Mouse (Mus musculus) mouse trophoblast stem cell (cell line): ENCODE results near the gene Ankrd34a.
"Not testable (repeated sequence)": the region's sequence is repeated elsewhere in the genome, so short reads cannot be mapped to it uniquely, and the experiment has no call there.

Source experiments
- in situ Hi-C, 2 experiments: fragments of 300-500 bp; cut with MseI, MboI; formaldehyde crosslinking; loops; 2 replicates in 1 of 2; 3 replicates in 1 of 2; pipeline ENCODE4 v1.15.1; 2025

Gene Ankrd34a

DNA sequence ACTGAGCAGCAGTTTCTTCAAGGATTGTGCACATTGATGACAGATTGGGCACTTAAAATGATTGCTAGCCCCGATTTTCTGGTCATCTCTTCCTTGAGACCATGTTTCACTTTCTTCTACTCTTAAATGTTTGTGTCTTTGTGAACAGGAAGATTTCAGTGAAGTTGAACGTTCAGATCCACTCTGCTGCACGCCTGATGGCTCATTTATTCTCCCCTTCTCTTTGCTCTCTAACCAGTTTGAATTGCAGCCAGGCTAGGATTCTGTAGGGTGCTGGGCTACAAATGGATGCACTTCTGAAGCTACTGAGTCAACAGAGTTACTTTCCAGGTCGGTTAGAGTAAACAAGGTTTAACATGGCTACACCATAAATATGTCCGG lies 6.3 kb downstream of the Ankrd34a start:
- in situ Hi-C loops: no loop called here

GRCm38 (mm10) chr3:96603311-96603710 lies 6.9 kb downstream of the Ankrd34a start:
- in situ Hi-C loops: no loop called here

DNA sequence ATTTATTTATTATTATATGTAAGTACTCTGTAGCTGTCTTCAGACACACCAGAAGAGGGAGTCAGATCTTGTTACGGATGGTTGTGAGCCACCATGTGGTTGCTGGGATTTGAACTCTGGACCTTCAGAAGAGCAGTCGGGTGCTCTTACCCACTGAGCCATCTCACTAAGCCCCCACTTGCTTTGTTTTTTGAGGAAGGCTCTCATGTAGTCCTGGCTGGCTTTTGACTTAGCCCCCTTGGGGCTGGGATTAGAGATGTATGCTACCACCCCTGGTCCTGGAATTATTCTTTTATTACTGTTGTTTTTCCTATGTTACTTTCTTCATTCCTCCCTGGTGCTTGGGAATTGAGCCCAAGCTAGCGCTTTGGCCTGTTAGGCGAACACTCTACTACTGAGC lies 9.6 kb downstream of the Ankrd34a start:
- in situ Hi-C loops: not testable (repeated sequence)

DNA sequence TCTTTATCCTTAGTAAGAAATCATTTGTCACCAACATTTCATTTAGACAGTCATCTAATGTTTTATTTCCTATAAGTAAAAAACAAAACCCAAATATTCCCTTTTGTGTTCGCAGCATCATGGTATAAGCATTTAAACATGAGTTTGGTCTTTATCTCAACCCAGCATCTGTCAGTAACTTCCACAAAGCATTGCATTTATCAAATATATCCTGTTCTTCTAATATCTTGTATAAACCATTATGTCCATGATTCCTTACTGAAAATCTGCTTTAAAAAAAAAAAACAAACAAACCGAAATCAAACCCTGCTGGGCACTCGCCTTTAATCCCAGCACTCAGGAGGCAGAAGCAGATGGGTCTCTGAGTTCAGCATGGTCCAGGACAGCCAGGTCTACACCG lies 10.2 kb downstream of the Ankrd34a start:
- in situ Hi-C loops: no loop called here

- in situ Hi-C loops: no loop called here
Observed at GRCm38 (mm10) chr3:96617941-96618340, 21.5 kb downstream of the Ankrd34a start.

GRCm38 (mm10) chr3:96623201-96623600 lies 26.8 kb downstream of the Ankrd34a start:
- in situ Hi-C loops: no loop called here

- in situ Hi-C loops: no loop called here
Observed at GRCm38 (mm10) chr3:96629729-96630600, 33.5 kb downstream of the Ankrd34a start, which contains the start of gene Rbm8a. Gene Rbm8a, plus strand, starts transcription at chr3:96629933.

- in situ Hi-C loops: no loop called here
Observed at GRCm38 (mm10) chr3:96632058-96632457, 35.6 kb downstream of the Ankrd34a start.

- in situ Hi-C loops: no loop called here
Observed at GRCm38 (mm10) chr3:96634015-96634414, 37.6 kb downstream of the Ankrd34a start.

- in situ Hi-C loops: no loop called here
Observed at GRCm38 (mm10) chr3:96634928-96635879, 38.8 kb downstream of the Ankrd34a start, which contains the start of the genes Pex11b and Gm42957. Gene Pex11b, plus strand, starts transcription at chr3:96635376. Gene Gm42957, plus strand, starts transcription at chr3:96635474.

GRCm38 (mm10) chr3:96635906-96636305 lies 39.5 kb downstream of the Ankrd34a start:
- in situ Hi-C loops: no loop called here

DNA sequence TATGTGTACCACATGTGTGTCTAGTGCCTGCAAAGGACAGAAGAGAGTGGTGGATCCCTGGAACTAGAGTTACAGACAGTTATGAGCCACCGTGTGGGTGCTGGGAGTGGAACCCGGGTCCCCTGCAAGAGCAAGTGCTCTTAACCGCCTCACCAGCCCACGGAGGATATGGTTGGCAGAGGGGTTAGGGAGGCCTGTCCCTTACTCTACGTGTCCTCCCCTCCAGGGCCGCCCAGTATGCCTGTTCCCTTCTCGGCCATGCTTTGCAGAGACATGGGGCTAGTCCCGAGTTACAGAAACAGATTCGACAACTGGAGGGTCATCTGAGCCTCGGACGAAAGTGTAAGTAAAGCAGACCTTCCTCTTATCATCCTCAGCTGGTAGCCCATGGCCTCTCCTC lies 40.0 kb downstream of the Ankrd34a start:
- in situ Hi-C loops: no loop called here

DNA sequence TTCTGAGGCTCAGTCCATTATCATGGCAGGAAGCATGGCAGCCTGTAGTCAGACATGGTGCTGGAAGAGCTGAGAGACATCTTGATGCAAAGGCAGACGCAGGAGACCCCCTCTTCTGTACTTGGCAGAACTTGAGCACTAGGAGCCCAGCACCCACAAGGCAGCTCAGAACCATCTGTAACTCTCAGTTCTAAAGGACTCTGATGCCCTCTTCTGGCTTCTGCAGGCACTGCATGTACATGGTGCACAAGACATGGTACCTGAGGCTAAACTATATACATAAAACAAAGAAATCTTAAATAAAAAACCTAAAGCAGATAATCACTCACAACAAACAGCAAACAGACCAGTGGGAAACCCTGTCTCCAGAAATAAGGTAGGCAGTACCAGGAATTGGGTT lies 42.8 kb downstream of the Ankrd34a start:
- in situ Hi-C loops: no loop called here

DNA sequence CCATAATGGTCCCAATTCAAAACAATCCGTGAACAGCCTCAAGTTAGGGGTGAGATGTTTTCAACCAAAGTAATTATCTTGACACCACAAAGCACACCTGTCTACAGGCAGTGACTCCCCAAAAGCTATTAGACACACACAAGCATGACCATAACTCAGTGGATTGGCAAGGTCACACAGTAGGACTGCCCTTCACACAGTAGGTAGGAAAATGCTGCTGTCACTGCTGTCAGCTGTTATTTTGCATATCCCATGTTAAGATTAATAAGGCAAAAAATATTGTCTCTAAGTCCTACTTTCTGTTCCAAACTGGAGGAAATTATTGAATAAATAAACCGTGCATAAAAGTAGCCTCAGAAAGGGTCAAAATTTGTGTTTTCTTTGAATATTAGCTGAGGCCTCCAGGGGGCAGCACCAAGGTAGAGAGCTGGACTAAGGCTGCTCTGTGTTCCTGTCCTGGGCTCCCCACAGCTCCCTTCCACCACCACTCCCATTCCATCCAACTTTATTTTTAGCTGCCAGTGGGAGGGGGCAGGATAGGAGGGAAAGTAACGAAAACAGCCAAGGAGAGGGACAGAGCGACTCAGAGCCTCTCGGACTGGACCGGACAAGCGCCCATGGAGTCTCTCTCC lies 48.7 kb downstream of the Ankrd34a start, which contains the start of gene Itga10:
Gene Itga10, plus strand, starts transcription at position 567 of the 632 bp plus-strand sequence.
- in situ Hi-C loops: loop anchor here in 1 of 2 experiments (10.0 kb wide), 1 partner anchor 100 kb away; no protein-coding TSS in a partner anchor

DNA sequence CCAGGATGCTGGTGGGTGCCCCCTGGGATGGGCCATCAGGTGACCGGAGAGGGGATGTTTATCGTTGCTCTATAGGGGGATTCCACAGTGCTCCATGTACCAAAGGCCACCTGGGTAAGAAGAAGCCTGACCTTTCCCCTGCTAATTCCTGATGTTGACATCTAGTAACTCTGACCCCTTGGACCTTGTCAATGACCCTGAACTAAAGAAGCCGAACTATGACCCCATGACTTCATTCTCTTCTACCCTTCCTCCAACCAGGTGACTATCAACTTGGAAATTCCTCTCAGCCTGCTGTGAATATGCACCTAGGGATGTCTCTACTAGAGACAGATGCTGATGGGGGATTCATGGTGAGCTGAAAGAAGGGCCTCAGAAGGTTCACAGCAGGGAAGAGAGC lies 50.9 kb downstream of the Ankrd34a start:
- in situ Hi-C loops: loop anchor here in 1 of 2 experiments (10.0 kb wide), 1 partner anchor 103 kb away; no protein-coding TSS in a partner anchor
